9 mouse cellular contexts compared by ENCODE assay signal in genomic region chr7:141461521-141462332, GRCm38 (mm10). TPM values are rescaled to one million over a fixed set of nuclear protein-coding genes. Genes with fewer than 3 reads are reported as not detected.
DNase-seq lines count a peak whose midpoint lies in the region; TF ChIP-seq lines count a peak whose summit lies in the region.
"Had no signal": no experiment of that assay in that cellular context is flagged by ENCODE, and none has a peak within 500 bp of the region (broad histone marks: within the 10 kb centered on the region; RNA-seq: fewer than 3 reads in every experiment).

No protein-coding gene starts in this region.

- no peaks in the 10 kb centered on the region for H3K9me3 ChIP-seq in midbrain, embryonic 10.5 days (replicated peaks)

- H3K79me2 ChIP-seq in heart, adult 2 months (replicated peaks; ENCODE audit: control insufficient read depth, insufficient read depth, low read length), result no peaks in the 10 kb centered on the region; the same call in 1 of the 2 replicates

- H3K9ac ChIP-seq in heart, adult 2 months (ENCODE audit: low read depth, low read length), result peak overlapping the region; percentile 88

- peak; percentile 65 for DNase-seq in gastrocnemius, adult 2 months
- no peak for DNase-seq in gastrocnemius, postnatal 25 days
- peak; percentile 44 for DNase-seq in adrenal gland, adult 2 months
- peak in 1 of 2 experiments; percentile 72 for DNase-seq in heart, adult 2 months
- DNase-seq in kidney, postnatal 25 days, result peak; percentile 41 to 74
- no peak for DNase-seq in midbrain, embryonic 10.5 days (ENCODE audit: low spot score)
- DNase-seq in layer of hippocampus, adult 8-10 months (ENCODE audit: low spot score in 2 of 2), result no peak
- DNase-seq in T-cell, adult 2 months (ENCODE audit: low spot score), result no peak

- TF ChIP-seq POLR2A in heart, adult 2 months (IDR thresholded peaks at IDR 0.05; ENCODE audit: insufficient read depth, low read depth, low read length), result no peak; the same call in none of the 2 replicates

- peaks cover 29% of the 10 kb centered on the region for H3K4me1 ChIP-seq in heart, adult 2 months (ENCODE audit: control insufficient read depth, insufficient read depth, low read length)
- H3K4me1 ChIP-seq in midbrain, embryonic 10.5 days, result peaks cover 38% of the 10 kb centered on the region

- peak overlapping the region; percentile 94 for H3K27ac ChIP-seq in gastrocnemius, adult 2 months
- H3K27ac ChIP-seq in heart, adult 2 months, result peak overlapping the region; percentile 97
- H3K27ac ChIP-seq in midbrain, embryonic 10.5 days (replicated peaks), result peak overlapping the region; percentile 57; the same call in 1 of the 2 replicates

- WGBS in heart, adult 2 months, result 1% methylated on average over 59 of the region's 59 CpGs
- 3% methylated on average over 59 of the region's 59 CpGs for WGBS in midbrain, embryonic 10.5 days

- peaks cover 5% of the 10 kb centered on the region; the same call in 1 of the 2 replicates for H3K36me3 ChIP-seq in heart, adult 2 months (ENCODE audit: control insufficient read depth, insufficient read depth, low read length)
- H3K36me3 ChIP-seq in midbrain, embryonic 10.5 days, result peaks cover 12% of the 10 kb centered on the region

- intact Hi-C loops in gastrocnemius, adult 2 months (cut with DNase I), result no loop called here
- intact Hi-C loops in heart, adult 2 months (cut with DNase I), result no loop called here

- H3K27me3 ChIP-seq in heart, adult 2 months (ENCODE audit: control insufficient read depth, insufficient read depth, low read length), result no peaks in the 10 kb centered on the region
- peaks cover 92% of the 10 kb centered on the region for H3K27me3 ChIP-seq in midbrain, embryonic 10.5 days (ENCODE audit: low read depth, poor library complexity, severe bottlenecking)
- H3K27me3 ChIP-seq: CH12.LX had no signal

- peak; percentile 42 for TF ChIP-seq CTCF in gastrocnemius, adult 2 months (IDR thresholded peaks at IDR 0.05)
- peak; percentile 61 for TF ChIP-seq CTCF in heart, adult 2 months (IDR thresholded peaks at IDR 0.05)

- no peak for TF ChIP-seq EP300 in heart, adult 2 months (IDR thresholded peaks at IDR 0.05; ENCODE audit: insufficient read depth, low read depth, low read length)

- peak overlapping the region; percentile 81 for H3K4me3 ChIP-seq in gastrocnemius, adult 2 months
- H3K4me3 ChIP-seq in heart, adult 2 months, result peak overlapping the region; percentile 83
- peak overlapping the region; percentile 55 for H3K4me3 ChIP-seq in midbrain, embryonic 10.5 days

RNA-seq across cellular contexts. Expression of gene Cracr2b, which starts 0.8 kb away (rescaled TPM):
- total RNA-seq in gastrocnemius, adult 2 months (2021), result 1 to 10 TPM; 6.1 to 6.3 TPM
- total RNA-seq in gastrocnemius, postnatal 25 days (2021), result 1 to 10 TPM; 3.9 to 7.0 TPM
- total RNA-seq in adrenal gland, adult 2 months (2021), result 10 to 100 TPM; 10.3 to 12.4 TPM
- polyA plus RNA-seq in adrenal gland, adult 2 months (2012; rRNA removed), result 42.0 and 54.5 TPM in 2 replicates
- total RNA-seq in heart, adult 2 months (2021), result 10 to 100 TPM; 15.4 to 19.4 TPM
- 23.8 and 35.0 TPM in 2 replicates for polyA plus RNA-seq in heart, adult 2 months (2012; rRNA removed)
- polyA plus RNA-seq in midbrain, embryonic 10.5 days (2016; fragmentation: Nextera tagmentation; extraction: Ambion mirVana), result 4.1 and 6.9 TPM in 2 replicates
- total RNA-seq in layer of hippocampus, adult 8-10 months (2022), result 1 to 10 TPM; 4.0 to 5.8 (median 4.9) TPM
- total RNA-seq: CH12.LX had no signal

RNA-seq across cellular contexts. Expression of gene Cd151, which starts 5.5 kb away (rescaled TPM):
- total RNA-seq in gastrocnemius, adult 2 months (2021), result 10 to 100 TPM; 83.2 to 90.2 TPM
- 10 to 100 TPM; 67.7 to 87.4 TPM for total RNA-seq in gastrocnemius, postnatal 25 days (2021)
- 100 to 1,000 TPM; 325 to 452 TPM for total RNA-seq in adrenal gland, adult 2 months (2021)
- 899 and 918 TPM in 2 replicates for polyA plus RNA-seq in adrenal gland, adult 2 months (2012; rRNA removed)
- 100 to 1,000 TPM; 272 to 334 TPM for total RNA-seq in heart, adult 2 months (2021)
- polyA plus RNA-seq in heart, adult 2 months (2012; rRNA removed), result 395 and 491 TPM in 2 replicates
- 17.3 and 17.6 TPM in 2 replicates for polyA plus RNA-seq in midbrain, embryonic 10.5 days (2016; fragmentation: Nextera tagmentation; extraction: Ambion mirVana)
- 10 to 100 TPM; 27.3 to 42.2 (median 32.0) TPM for total RNA-seq in layer of hippocampus, adult 8-10 months (2022)

RNA-seq across cellular contexts. Expression of gene Pnpla2, which starts 6.7 kb away (rescaled TPM):
- 100 to 1,000 TPM; 345 to 348 TPM for total RNA-seq in gastrocnemius, adult 2 months (2021)
- 100 to 1,000 TPM; 265 to 357 TPM for total RNA-seq in gastrocnemius, postnatal 25 days (2021)
- total RNA-seq in adrenal gland, adult 2 months (2021), result 1,000 to 10,000 TPM in 1 of 2 experiments, 100 to 1,000 TPM in 1; 905 to 1,265 TPM
- 1,146 and 1,725 TPM in 2 replicates for polyA plus RNA-seq in adrenal gland, adult 2 months (2012; rRNA removed)
- total RNA-seq in heart, adult 2 months (2021), result 100 to 1,000 TPM; 398 to 572 TPM
- 597 and 669 TPM in 2 replicates for polyA plus RNA-seq in heart, adult 2 months (2012; rRNA removed)
- polyA plus RNA-seq in midbrain, embryonic 10.5 days (2016; fragmentation: Nextera tagmentation; extraction: Ambion mirVana), result 15.2 and 17.5 TPM in 2 replicates
- total RNA-seq in layer of hippocampus, adult 8-10 months (2022), result 10 to 100 TPM; 23.0 to 31.8 (median 24.3) TPM

RNA-seq across cellular contexts. Expression of gene Polr2l, which starts 13.2 kb away (rescaled TPM):
- 10 to 100 TPM; 55.5 to 58.8 TPM for total RNA-seq in gastrocnemius, adult 2 months (2021)
- total RNA-seq in gastrocnemius, postnatal 25 days (2021), result 10 to 100 TPM; 55.2 to 56.0 TPM
- total RNA-seq in adrenal gland, adult 2 months (2021), result 100 to 1,000 TPM in 1 of 2 experiments, 10 to 100 TPM in 1; 84.4 to 140 TPM
- polyA plus RNA-seq in adrenal gland, adult 2 months (2012; rRNA removed), result 68.5 and 71.0 TPM in 2 replicates
- total RNA-seq in heart, adult 2 months (2021), result 10 to 100 TPM; 71.7 to 82.8 TPM
- polyA plus RNA-seq in heart, adult 2 months (2012; rRNA removed), result 62.6 and 64.4 TPM in 2 replicates
- 82.1 and 85.0 TPM in 2 replicates for polyA plus RNA-seq in midbrain, embryonic 10.5 days (2016; fragmentation: Nextera tagmentation; extraction: Ambion mirVana)
- total RNA-seq in layer of hippocampus, adult 8-10 months (2022), result 10 to 100 TPM; 32.4 to 40.6 (median 35.1) TPM

RNA-seq across cellular contexts. Expression of gene Tspan4, which starts 13.3 kb away (rescaled TPM):
- total RNA-seq in gastrocnemius, adult 2 months (2021), result 1 to 10 TPM; 7.6 to 8.2 TPM
- total RNA-seq in gastrocnemius, postnatal 25 days (2021), result 10 to 100 TPM in 1 of 2 experiments, 1 to 10 TPM in 1; 5.6 to 16.5 TPM
- total RNA-seq in adrenal gland, adult 2 months (2021), result 100 to 1,000 TPM in 1 of 2 experiments, 10 to 100 TPM in 1; 47.8 to 125 TPM
- polyA plus RNA-seq in adrenal gland, adult 2 months (2012; rRNA removed), result 227 and 256 TPM in 2 replicates
- 10 to 100 TPM; 17.1 to 40.0 TPM for total RNA-seq in heart, adult 2 months (2021)
- 61.9 and 77.5 TPM in 2 replicates for polyA plus RNA-seq in heart, adult 2 months (2012; rRNA removed)
- 33.3 and 38.7 TPM in 2 replicates for polyA plus RNA-seq in midbrain, embryonic 10.5 days (2016; fragmentation: Nextera tagmentation; extraction: Ambion mirVana)
- total RNA-seq in layer of hippocampus, adult 8-10 months (2022), result 10 to 100 TPM; 14.7 to 38.7 (median 26.7) TPM

Comparison
In these comparisons a context has a peak if more than half of its experiments do, and no peak if none do; other contexts are left out.
1. DNase-seq: peak in gastrocnemius, adult 2 months (single experiment), adrenal gland, adult 2 months (single experiment) and kidney, postnatal 25 days (2 of 2); none in gastrocnemius, postnatal 25 days (single experiment), midbrain, embryonic 10.5 days (single experiment), layer of hippocampus, adult 8-10 months (0 of 2) and T-cell, adult 2 months (single experiment).
2. RNA of gene Pnpla2, which starts 6.7 kb away (total RNA-seq): 905 to 1,265 TPM in adrenal gland, adult 2 months, 398 to 572 TPM in heart, adult 2 months, 265 to 357 TPM in gastrocnemius, postnatal 25 days and 345 to 348 TPM in gastrocnemius, adult 2 months; 23.0 to 31.8 TPM in layer of hippocampus, adult 8-10 months; every median in the first group is over 4 times any median in the second.
3. Peak in every context shown above with its lines, with median percentiles within 50 percentile points of each other: H3K27ac ChIP-seq and H3K4me3 ChIP-seq.